Mouse (Mus musculus) testis, adult 2 months (tissue): ENCODE measurements around the gene Gm43191. TPM values are rescaled to one million over a fixed set of nuclear protein-coding genes. Genes with fewer than 3 reads are reported as not detected.

Experiments used
- H3K27ac ChIP-seq: fragments of 200-500 bp; 2 replicates; pipeline ENCODE4 v1.5.1; 2012; ENCODE audit warnings: low read depth, low read length; ENCODE audit not compliant: control insufficient read depth, insufficient read depth
- H3K27me3 ChIP-seq: fragments of 200-500 bp; 2 replicates; pipeline ENCODE4 v1.6.1; 2012; ENCODE audit warnings: mild to moderate bottlenecking, low read length, moderate library complexity; ENCODE audit not compliant: control insufficient read depth, insufficient read depth
- H3K36me3 ChIP-seq: fragments of 200-500 bp; 2 replicates; pipeline ENCODE4 v1.6.1; 2012; ENCODE audit warnings: mild to moderate bottlenecking, low read length; ENCODE audit not compliant: control insufficient read depth, insufficient read depth
- H3K4me1 ChIP-seq: fragments of 200-500 bp; 2 replicates; pipeline ENCODE4 v1.6.1; 2012; ENCODE audit warnings: low read length; ENCODE audit not compliant: control insufficient read depth, insufficient read depth
- H3K4me3 ChIP-seq: fragments of 200-500 bp; 2 replicates; pipeline ENCODE4 v1.5.1; 2012; ENCODE audit warnings: low read depth, mild to moderate bottlenecking, low read length, moderate library complexity, mixed read lengths; ENCODE audit not compliant: control insufficient read depth
- CTCF ChIP-seq: fragments of 200-500 bp; IDR thresholded peaks from 2 replicates; pipeline ENCODE4 v1.5.1; 2012; ENCODE audit warnings: low read depth, mild to moderate bottlenecking, inconsistent platforms, low read length, moderate library complexity; ENCODE audit not compliant: control insufficient read depth, insufficient read depth, insufficient replicate concordance
- POLR2A ChIP-seq: fragments of 200-500 bp; IDR thresholded peaks from 2 replicates; pipeline ENCODE4 v1.6.1; 2012; ENCODE audit warnings: low read depth, mild to moderate bottlenecking, inconsistent platforms, low read length, moderate library complexity; ENCODE audit not compliant: control insufficient read depth
- polyA plus RNA-seq: library from polyadenylated mRNA; depleted of rRNA; stranded (reverse); fragments of >200 nt; gene quantifications from 2 replicates; pipeline ENCODE4 v1.2.3, GENCODE M21; 2012; rRNA removed

Gene Gm43191
- polyA plus RNA-seq, 1 experiment, result not detected

- H3K27me3 ChIP-seq, result no peaks in the 10 kb centered on the region
- no peaks in the 10 kb centered on the region for H3K4me1 ChIP-seq
- H3K4me3 ChIP-seq, result peak overlapping the region; percentile 99
- H3K27ac ChIP-seq, result peak overlapping the region; percentile 98
- no peaks in the 10 kb centered on the region for H3K36me3 ChIP-seq
- TF ChIP-seq POLR2A (no peak), CTCF (no peak)
Observed at GRCm38 (mm10) chr3:116595603-116595991, 85.5 kb downstream of the Gm43191 start.

- TF ChIP-seq POLR2A (peak; percentile 88), CTCF (no peak)
- no peaks in the 10 kb centered on the region; the same call in 1 of the 2 replicates for H3K36me3 ChIP-seq
- H3K4me3 ChIP-seq, result peak within 1 kb of the TSS; percentile 99
- H3K27ac ChIP-seq, result peak within 1 kb of the TSS; percentile 98
- H3K27me3 ChIP-seq, result no peaks in the 10 kb centered on the region
- no peaks in the 10 kb centered on the region for H3K4me1 ChIP-seq
Observed at GRCm38 (mm10) chr3:116594728-116595602, 86.1 kb downstream of the Gm43191 start, which contains the start of gene Sass6. Gene Sass6, plus strand, starts transcription at chr3:116594982.

- H3K36me3 ChIP-seq, result peaks cover 2% of the 10 kb centered on the region
- peak overlapping the region; percentile 46 for H3K27ac ChIP-seq
- H3K27me3 ChIP-seq, result no peaks in the 10 kb centered on the region
Observed at GRCm38 (mm10) chr3:116594076-116594727, 86.9 kb downstream of the Gm43191 start.

More at GRCm38 (mm10) chr3:116594076-116594727, 86.9 kb downstream of the Gm43191 start:
- TF ChIP-seq POLR2A (no peak), CTCF (no peak)
- H3K4me1 ChIP-seq, result no peaks in the 10 kb centered on the region
- H3K4me3 ChIP-seq, result peak overlapping the region; percentile 99

Other genes starting within 250 kb of the Gm43191 start
- gene Rtca, start 173.1 kb downstream of the Gm43191 start, polyA plus RNA-seq, result 98.8 and 100 TPM in 2 replicates
- 2.2 and 2.6 TPM in 2 replicates for gene Dbt, start 168.2 kb downstream of the Gm43191 start, polyA plus RNA-seq
- 0.02 TPM in 1 of 2 replicates, not detected in the other for gene Lrrc39, start 118.3 kb downstream of the Gm43191 start, polyA plus RNA-seq
- gene Sass6, start 86.3 kb downstream of the Gm43191 start, polyA plus RNA-seq, result 21.4 and 22.8 TPM in 2 replicates
- 4.8 and 5.0 TPM in 2 replicates for gene Trmt13, start 66.7 kb downstream of the Gm43191 start, polyA plus RNA-seq
- 115 and 145 TPM in 2 replicates for gene Mfsd14a, start 18.6 kb downstream of the Gm43191 start, polyA plus RNA-seq
- gene Slc35a3, start 31.6 kb upstream of the Gm43191 start, polyA plus RNA-seq, result 19.5 and 20.1 TPM in 2 replicates
- 2.8 and 3.2 TPM in 2 replicates for gene Agl, start 126.9 kb upstream of the Gm43191 start, polyA plus RNA-seq
- 0.58 and 0.66 TPM in 2 replicates for gene Frrs1, start 178.2 kb upstream of the Gm43191 start, polyA plus RNA-seq